Mouse (Mus musculus): ENCODE measurements around the gene Bex1. TPM values are rescaled to one million over a fixed set of nuclear protein-coding genes. Genes with fewer than 3 reads are reported as not detected.
"Not testable (repeated sequence)": the region's sequence is repeated elsewhere in the genome, so short reads cannot be mapped to it uniquely, and the experiment has no call there.

Gene Bex1
- 16.7 and 17.1 TPM in 2 replicates for polyA plus RNA-seq (2015; fragmentation: Nextera tagmentation; extraction: Ambion mirVana)

GRCm38 (mm10) chrX:136214729-136215677 is at the start of gene Bex1, which contains the start of gene Tceal7:
Gene Bex1 (minus strand): TSS chrX:136215513.
Gene Tceal7 (plus strand): TSS chrX:136214779.
- H3K9me3 ChIP-seq (ENCODE audit: low read length); H3K9ac ChIP-seq (replicated peaks; ENCODE audit: low read depth); H3K36me3 ChIP-seq (ENCODE audit: insufficient read depth, low read length); DNase-seq (ENCODE audit: low spot score); H3K27me3 ChIP-seq (replicated peaks; ENCODE audit: insufficient read depth, low read length); H3K4me3 ChIP-seq (ENCODE audit: low read depth, low read length); H3K27ac ChIP-seq (ENCODE audit: low read length); H3K4me1 ChIP-seq (ENCODE audit: insufficient read depth, low read depth, low read length): not testable (repeated sequence)
- peak within 1 kb of the TSS; percentile 39; the same call in 1 of the 2 replicates for H3K4me2 ChIP-seq (replicated peaks; ENCODE audit: low read depth, low read length)
- 22% methylated on average over 9 of the region's 67 CpGs for WGBS
- ATAC-seq: peak; percentile 80

GRCm38 (mm10) chrX:136252023-136252729 is 36.9 kb upstream of the Bex1 start:
- no peaks in the 10 kb centered on the region for H3K4me1 ChIP-seq (ENCODE audit: insufficient read depth, low read depth, low read length)
- H3K4me2 ChIP-seq (replicated peaks; ENCODE audit: low read depth, low read length): no peak overlapping the region
- H3K36me3 ChIP-seq (ENCODE audit: insufficient read depth, low read length): no peaks in the 10 kb centered on the region
- H3K27me3 ChIP-seq (replicated peaks; ENCODE audit: insufficient read depth, low read length): no peaks in the 10 kb centered on the region
- DNase-seq (ENCODE audit: low spot score) (no peak), ATAC-seq (no peak)
- no peak overlapping the region for H3K4me3 ChIP-seq (ENCODE audit: low read depth, low read length)
- H3K27ac ChIP-seq (ENCODE audit: low read length): no peak overlapping the region
- H3K9ac ChIP-seq (replicated peaks; ENCODE audit: low read depth): no peak overlapping the region
- 27% methylated on average over 6 of the region's 6 CpGs for WGBS
- no peaks in the 10 kb centered on the region for H3K9me3 ChIP-seq (ENCODE audit: low read length)
- no peak for TF ChIP-seq CTCF (IDR thresholded peaks at IDR 0.05)
- no peak for TF ChIP-seq EP300 (IDR thresholded peaks at IDR 0.05)

GRCm38 (mm10) chrX:136249671-136250070 is 34.4 kb upstream of the Bex1 start:
- ATAC-seq: peak; percentile 62
- Histone ChIP-seq H3K4me3 (ENCODE audit: low read depth, low read length) (no peak overlapping the region), H3K27ac (ENCODE audit: low read length) (no peak overlapping the region), H3K9me3 (ENCODE audit: low read length) (no peaks in the 10 kb centered on the region), H3K27me3 (replicated peaks; ENCODE audit: insufficient read depth, low read length) (no peaks in the 10 kb centered on the region), H3K36me3 (ENCODE audit: insufficient read depth, low read length) (no peaks in the 10 kb centered on the region), H3K4me1 (ENCODE audit: insufficient read depth, low read depth, low read length) (no peaks in the 10 kb centered on the region), H3K9ac (replicated peaks; ENCODE audit: low read depth) (no peak overlapping the region), H3K4me2 (replicated peaks; ENCODE audit: low read depth, low read length) (no peak overlapping the region)
- no peak for TF ChIP-seq CTCF (IDR thresholded peaks at IDR 0.05)
- TF ChIP-seq EP300 (IDR thresholded peaks at IDR 0.05): peak; percentile 85
- 27% methylated on average over 7 of the region's 7 CpGs for WGBS
- peak; percentile 64 for DNase-seq (ENCODE audit: low spot score)

- no peaks in the 10 kb centered on the region for H3K36me3 ChIP-seq (ENCODE audit: insufficient read depth, low read length)
- ATAC-seq (peak; percentile 35), DNase-seq (ENCODE audit: low spot score) (peak; percentile 71)
- H3K27me3 ChIP-seq (replicated peaks; ENCODE audit: insufficient read depth, low read length): no peaks in the 10 kb centered on the region
- TF ChIP-seq EP300 (IDR thresholded peaks at IDR 0.05) (peak; percentile 36), CTCF (IDR thresholded peaks at IDR 0.05) (no peak)
- H3K9ac ChIP-seq (replicated peaks; ENCODE audit: low read depth): no peak overlapping the region
- no peaks in the 10 kb centered on the region for H3K4me1 ChIP-seq (ENCODE audit: insufficient read depth, low read depth, low read length)
- H3K4me3 ChIP-seq (ENCODE audit: low read depth, low read length): no peak overlapping the region
- H3K4me2 ChIP-seq (replicated peaks; ENCODE audit: low read depth, low read length): no peak overlapping the region
- 24% methylated on average over 6 of the region's 6 CpGs for WGBS
- no peaks in the 10 kb centered on the region for H3K9me3 ChIP-seq (ENCODE audit: low read length)
- no peak overlapping the region for H3K27ac ChIP-seq (ENCODE audit: low read length)
These were observed 33.5 kb upstream of the Bex1 start for GRCm38 (mm10) chrX:136248811-136249210.

GRCm38 (mm10) chrX:136245521-136246071 is 30.3 kb upstream of the Bex1 start:
- Histone ChIP-seq H3K9me3 (ENCODE audit: low read length) (no peaks in the 10 kb centered on the region), H3K4me3 (ENCODE audit: low read depth, low read length) (peak overlapping the region; percentile 44), H3K4me1 (ENCODE audit: insufficient read depth, low read depth, low read length) (no peaks in the 10 kb centered on the region), H3K9ac (replicated peaks; ENCODE audit: low read depth) (peak overlapping the region; percentile 32), H3K4me2 (replicated peaks; ENCODE audit: low read depth, low read length) (peak overlapping the region; percentile 54), H3K27me3 (replicated peaks; ENCODE audit: insufficient read depth, low read length) (no peaks in the 10 kb centered on the region), H3K27ac (ENCODE audit: low read length) (peak overlapping the region; percentile 76), H3K36me3 (ENCODE audit: insufficient read depth, low read length) (no peaks in the 10 kb centered on the region)
- no peak for TF ChIP-seq CTCF (IDR thresholded peaks at IDR 0.05)
- no peak for TF ChIP-seq EP300 (IDR thresholded peaks at IDR 0.05)
- WGBS: 15% methylated on average over 12 of the region's 15 CpGs
- ATAC-seq (peak; percentile 59), DNase-seq (ENCODE audit: low spot score) (peak; percentile 69)

All from lung, postnatal 0 days (tissue).